Mouse (Mus musculus): ENCODE data around the gene Mid1.
A peak's percentile ranks its signal among the peaks of the same experiment; 100 is the strongest.

The Mid1 gene

DNA sequence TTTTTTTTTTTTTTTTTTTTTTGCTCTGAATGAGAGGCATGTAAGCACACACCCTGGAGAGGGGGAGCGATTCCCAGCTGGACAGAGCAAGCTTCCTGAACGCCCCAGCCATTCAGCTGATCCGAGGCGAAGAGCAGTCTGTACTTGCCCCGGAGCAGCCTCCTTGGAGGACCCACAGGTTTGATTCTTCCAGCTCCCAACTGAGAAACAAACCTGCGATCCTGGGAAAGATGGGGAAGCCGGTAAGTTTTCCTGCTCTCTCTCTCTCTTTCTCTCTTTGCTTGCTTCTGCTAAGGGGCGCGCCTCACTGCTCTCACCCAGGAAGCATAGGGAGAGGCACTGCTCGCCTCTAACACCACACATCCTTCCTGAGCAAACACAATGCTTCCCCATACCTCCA is at the start of gene Mid1:
TSS of gene Mid1 (plus strand) at position 69 of the 400 bp plus-strand sequence.
- peak; percentile 19 for DNase-seq

DNA sequence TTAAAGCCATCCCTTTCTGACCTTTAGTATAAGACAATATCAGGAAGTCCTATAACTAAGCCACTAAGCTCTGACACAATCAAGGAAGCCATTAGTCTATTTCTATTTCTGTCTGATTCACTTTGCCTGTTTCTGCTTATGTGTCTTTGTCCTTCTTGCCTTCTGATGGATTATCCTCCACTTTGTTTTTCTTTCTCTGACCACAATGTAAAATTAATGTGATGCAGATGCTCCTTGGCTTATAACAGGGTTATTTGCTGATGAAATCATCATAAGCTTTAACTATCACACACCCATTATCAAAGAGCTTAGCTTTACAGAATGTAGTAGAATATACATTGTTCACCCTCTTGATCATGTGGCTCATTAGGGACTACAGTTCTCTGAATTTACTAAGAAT is 11.9 kb upstream of the Mid1 start:
- no peak for DNase-seq

DNA sequence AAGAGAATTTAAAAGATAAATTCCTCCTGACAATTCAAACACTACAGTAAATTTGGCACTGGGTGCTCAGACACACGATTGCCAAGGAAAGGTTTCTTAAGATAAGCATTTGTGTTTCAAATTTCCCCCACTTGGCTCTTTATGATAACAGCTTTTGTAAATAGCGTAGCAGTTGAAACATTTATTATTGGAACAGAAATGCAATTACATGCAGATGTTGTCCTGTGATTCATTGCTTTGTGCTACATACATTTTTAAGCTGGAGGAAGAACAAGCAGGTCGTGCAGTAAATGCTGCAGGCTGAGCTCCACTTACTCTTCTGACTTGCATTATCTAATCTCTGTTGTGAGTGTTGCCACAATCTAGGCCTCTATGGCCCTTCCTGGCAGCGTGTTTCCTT is 8.7 kb upstream of the Mid1 start:
- DNase-seq, result no peak

DNA sequence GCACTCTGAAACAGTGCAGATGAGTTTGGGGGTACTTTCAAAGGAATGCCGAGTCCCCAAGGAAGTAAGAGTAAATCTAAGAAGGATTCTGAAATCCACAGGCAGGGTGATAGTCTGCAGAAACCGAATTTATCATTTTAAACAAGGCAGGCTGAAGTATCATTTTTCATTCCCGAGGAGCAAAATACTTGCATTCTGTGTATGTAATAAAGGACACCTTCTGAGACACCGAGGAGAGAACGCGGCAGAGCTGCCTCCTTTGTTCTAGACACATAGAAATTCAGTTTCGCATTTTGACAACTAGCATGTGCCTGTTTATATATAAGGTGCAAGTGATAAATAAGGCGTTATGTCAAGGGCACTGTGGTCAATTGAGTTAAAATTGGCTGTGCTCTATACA is 732 bp downstream of the Mid1 start:
- DNase-seq, result no peak

DNA sequence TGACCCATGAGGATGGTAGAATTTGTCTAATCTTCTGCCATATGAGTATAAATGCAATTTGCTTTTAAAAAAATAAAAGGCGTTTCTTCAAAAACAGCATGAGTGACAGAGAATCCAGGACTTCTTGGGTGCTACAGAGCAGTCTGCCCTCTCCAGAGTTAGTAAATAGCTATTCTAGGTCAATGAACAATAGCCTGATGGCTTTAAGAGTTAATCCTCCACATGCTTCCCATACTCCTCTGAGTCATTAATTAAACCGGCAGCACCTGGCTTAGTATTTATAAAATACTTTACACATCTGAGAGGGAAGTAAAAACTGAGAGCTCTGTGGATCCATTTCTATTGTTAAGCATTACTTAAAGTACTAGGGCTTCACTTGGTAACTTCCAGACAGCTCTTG is 6.2 kb downstream of the Mid1 start:
- DNase-seq, result no peak

DNA sequence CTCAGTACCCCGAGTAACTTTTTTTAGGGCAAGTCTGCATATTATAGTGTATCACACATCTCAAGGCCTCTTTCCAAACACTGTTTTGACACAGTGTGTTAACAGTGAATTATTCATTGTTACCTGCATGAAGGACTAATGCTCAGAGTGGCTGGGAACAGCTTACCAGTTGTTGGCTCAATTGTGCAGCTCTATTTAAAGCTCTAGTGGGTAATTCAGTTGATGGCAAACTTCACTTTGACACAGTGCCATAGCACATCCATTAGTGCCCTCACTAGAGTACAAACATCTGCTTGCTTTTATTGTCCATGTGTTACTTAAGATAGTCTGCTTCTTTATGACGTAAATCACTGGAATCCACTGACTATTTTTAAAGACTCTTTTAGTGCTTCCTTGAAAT is 6.7 kb downstream of the Mid1 start:
- no peak for DNase-seq

DNA sequence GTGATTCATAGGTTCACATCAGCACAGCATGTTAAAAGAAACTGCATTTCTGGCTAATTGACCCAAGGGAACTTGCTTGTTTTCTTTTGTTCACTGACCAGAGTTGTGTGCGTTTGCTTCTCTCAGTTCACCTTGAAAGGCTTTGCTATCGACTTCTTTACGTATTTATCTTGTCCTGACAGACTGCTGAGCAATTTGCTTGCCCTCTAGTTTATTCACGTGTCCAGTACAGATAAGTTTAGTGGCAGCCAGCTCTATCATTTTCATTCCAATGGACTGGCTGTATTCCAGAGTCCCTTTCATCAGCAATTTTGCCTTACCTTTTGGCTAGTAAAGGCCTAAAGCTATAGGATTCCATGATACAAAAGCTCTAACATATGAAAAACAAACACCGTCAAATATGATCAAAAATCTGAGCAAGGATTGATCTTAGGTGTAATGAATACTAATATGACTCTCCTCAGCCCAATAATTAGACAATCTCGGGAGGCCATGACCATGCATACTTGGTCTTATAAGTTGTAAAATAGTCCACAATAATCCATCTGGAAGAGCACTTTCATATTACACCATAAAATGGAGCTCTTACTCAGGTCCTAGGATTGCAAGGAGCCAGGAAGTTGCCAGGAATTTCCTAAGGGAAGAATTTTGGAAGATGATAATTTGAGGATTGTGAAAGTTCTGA is 7.4 kb downstream of the Mid1 start:
- DNase-seq, result no peak

DNA sequence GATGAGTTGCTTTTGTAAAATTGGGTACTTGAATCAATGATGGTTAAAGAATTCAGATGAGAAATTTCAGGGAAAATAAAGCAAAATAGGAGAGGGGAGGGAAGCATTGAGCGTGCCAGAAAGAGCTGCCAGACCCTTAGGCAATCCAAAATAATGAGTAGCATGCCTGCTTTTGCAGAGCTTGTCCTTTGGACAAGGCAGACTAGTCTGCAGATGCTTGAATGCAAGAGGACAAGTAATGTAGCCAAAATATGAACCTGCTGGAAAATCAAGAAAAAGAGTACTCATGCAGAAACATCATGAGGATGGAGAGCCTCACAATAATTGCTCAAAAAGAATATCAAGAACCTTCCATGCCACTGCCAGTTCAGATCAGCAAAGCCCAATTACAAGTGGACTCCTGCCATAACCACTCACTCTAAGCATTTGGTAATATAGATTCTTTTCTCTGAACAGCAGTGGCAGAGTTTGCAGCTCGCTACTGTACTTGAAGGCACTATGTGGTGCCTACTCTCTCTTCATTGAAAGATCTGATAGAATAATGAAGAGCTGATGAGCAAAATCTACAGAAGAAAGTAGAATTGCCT is 19.1 kb downstream of the Mid1 start:
- DNase-seq, result peak; percentile 3

DNA sequence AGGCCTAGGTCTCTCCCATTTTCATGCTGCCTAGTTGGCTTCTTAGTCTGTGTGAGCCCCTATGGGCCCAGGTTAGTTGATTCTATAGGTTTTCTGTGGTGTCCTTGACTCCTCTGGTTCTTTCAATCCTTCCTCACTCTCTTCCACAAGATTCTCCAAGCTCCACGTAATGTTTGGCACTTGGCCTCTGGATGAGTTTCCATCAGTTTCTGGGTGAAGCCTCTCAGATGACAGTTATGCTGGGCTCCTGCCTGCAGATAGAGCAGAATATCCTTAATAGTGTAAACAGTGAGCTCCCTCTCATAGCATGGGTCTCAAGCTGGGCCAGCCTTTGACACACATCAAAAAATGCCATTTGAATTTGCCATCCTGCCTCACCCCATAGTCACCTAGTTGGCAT is 38.5 kb downstream of the Mid1 start:
- DNase-seq, result peak; percentile 10

DNA sequence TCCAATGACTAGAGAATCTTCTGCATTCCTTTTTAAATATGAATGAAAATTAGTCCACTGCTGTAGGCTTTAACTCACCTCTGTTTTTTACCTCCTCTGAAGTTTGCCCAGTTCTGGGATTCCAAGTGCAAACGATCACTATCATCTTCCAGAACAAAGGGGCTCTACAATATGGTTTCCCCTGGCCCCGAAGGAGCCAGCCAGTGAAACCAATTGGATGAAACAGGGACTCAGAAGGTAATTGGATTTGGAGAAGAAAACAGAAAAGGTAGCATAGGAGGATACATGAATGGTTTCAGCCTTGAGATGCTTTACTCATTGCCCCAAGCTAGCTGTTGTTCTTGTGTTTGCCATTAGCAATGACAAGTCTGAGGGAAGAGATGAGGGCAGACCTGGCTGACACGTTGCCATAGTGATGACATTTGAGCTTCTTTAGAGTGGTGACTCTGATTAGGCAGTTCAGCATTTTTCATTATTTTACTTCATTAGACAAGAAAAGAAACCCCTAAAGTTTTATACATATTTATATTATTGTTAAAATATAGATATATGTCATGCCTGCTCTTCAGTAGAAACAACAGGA is 50.5 kb downstream of the Mid1 start:
- no peak for DNase-seq

DNA sequence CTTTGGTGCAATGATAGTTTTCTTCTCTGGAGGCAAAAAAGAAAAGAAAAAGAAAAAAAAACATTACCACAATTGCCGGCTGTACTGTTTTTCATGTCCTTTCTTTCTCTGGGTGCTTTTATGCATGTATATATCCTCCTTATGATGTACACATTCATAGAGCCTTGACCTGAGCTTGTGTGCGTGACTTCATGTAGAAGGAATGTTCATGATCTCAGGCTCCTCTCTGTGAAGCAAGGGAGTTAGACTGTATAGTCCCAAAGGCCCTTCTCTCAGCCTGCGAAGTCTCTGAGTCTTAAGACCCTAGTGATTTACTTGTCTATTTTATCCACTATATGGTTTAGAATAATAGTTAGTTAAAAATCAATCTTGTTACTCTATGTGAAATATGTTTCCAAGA is 73.0 kb downstream of the Mid1 start:
- no peak for DNase-seq

DNA sequence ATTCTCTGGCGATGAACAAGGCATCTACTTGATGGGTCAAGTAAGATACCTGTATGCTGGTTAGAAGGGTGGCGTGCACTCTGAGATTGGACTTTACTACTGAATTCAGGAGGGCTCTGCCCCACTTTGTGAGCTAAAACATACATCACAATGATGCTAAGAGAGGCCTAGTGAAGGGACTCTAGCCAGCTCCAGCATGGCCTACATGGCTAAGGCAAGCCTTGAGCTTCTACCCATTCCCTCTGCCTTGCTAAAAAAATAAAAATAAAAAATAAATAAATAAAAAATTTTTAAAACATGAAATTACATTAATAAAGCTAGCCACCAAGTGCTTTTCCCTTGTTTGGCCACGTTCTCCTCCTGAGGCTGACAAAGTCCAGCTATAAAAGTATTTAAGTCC is 94.5 kb downstream of the Mid1 start, which contains the start of gene 4933400A11Rik:
TSS of gene 4933400A11Rik (minus strand) at position 101 of the 400 bp plus-strand sequence.
- no peak for DNase-seq

DNA sequence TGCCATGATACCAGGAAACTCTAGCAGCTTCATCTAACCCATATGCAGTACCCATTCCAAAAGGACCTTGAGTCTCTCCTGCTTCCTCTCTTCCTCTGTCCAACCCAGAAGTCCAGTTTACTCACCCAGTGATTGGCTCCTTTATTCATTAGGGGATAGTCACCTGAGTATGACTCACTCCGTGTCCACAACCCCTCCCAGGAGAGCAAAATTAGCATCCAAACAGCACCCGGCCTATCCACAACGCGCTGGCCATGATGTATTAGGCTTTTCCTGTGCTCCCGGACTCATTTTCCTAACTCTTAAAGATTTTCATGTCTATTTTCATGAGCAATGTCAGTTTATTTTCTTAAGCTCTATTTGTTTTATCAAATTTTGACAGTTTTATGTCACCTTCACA is 104.7 kb downstream of the Mid1 start:
- DNase-seq, result no peak

DNA sequence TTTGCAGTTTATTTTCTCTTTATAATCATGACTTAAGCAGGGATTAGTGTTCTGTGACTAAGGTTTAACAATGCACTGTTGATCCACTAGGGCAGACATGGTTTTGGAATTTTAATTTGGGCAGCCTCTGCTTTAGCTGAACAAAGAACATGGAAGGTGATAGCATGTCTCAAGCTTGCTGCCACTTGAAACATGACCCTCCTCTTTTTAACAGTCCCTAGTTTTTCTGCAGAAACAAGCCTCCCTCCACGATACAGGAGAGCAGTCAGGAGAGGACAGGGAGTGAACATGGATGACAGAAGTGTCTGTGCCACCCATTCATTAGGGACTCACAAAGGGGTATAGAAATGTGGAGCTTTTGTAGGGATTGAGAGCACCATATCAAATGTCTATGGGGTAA is 107.9 kb downstream of the Mid1 start:
- DNase-seq, result no peak

DNA sequence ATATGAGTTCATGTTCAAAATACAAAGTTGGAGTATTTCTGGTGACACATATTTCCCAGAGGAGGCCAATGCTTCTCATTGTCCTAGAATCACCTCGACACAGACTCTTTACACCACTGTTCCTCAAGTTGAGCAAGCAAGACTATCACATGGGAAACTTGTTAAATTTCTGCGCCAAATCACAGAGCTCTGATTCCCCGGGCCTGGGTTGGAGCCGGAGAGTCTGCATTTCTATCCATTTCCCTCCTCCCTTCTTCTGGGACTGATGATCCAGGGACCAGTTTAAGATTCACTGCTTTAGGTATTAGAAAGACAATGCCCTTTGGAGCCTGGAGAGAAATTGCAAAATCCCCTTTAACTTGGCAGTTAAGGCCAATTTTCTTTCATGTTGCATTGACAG is 109.4 kb downstream of the Mid1 start:
- no peak for DNase-seq

DNA sequence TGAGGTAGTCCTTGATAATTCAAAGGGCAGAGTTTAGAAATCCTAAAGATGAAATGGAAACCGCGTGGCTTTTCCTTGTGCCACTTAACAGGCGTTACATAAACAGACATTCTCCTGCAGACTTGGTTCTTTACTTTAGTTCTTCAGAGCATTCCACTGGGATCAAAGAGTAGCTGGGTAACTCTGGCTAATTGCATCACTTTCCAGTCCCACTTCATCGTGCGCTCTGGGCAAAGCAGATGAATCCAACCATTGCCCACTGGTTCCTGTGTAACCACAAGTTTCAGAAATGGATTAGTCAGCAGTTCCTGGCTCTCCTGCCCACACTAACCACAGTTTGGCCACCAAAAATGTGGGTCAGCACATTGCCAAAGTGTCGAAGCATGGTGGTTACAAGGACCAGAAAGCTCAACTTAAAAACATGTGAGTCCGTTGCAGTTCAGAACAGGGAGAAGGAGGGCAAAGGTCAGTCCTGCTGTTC is 109.9 kb downstream of the Mid1 start:
- DNase-seq, result peak; percentile 13

DNA sequence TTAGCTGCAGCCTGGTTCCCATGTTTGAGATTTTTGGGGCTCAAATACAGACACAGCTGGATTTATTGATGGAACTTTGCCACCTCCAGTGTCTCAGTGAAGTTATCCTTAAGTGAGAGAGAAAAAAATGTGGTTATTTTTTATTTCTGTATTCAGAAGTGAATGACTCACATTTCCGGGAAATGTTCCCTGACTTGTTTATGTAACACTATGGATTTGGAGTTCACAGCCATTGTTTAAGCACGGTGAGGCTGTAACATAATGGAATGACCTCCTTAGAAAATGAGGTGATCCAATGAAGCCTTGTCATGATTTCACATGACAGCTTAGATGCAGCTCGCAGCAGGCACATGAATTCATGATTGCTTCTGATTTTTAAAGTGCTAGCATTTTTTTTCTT is 112.1 kb downstream of the Mid1 start:
- DNase-seq, result no peak

DNA sequence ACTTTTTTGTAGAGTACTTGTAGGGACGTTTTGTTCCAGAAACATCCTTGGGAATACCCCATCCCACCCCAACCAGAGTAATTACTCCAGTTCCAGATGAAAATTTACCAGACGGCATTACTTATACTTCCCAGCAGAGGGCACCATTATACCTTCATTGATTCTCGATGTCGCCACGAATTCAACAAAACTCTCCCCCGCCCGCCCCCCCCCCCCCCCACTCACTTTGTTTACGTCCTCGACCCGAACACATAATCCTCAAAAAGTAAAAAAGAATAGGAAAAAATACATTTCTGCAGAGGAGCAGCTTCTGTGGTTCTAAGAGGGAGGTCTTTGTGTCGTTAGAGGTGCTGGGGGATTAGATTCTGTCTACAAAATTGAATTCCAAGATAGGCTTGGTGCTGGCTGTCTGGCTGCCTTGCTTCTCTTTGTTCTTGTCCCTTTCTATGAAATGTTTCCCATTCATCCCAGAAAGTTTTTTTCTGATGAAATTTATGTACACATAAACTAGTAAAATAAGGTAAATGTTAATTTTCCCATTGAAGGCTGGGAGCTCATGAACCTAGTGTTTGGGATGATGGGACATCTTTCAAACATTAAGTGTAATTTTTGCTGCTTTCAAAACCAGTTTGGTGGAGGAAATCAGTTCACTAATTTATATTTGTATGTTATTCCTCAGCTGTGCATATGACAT is 114.1 kb downstream of the Mid1 start:
- peak; percentile 62 for DNase-seq

DNA sequence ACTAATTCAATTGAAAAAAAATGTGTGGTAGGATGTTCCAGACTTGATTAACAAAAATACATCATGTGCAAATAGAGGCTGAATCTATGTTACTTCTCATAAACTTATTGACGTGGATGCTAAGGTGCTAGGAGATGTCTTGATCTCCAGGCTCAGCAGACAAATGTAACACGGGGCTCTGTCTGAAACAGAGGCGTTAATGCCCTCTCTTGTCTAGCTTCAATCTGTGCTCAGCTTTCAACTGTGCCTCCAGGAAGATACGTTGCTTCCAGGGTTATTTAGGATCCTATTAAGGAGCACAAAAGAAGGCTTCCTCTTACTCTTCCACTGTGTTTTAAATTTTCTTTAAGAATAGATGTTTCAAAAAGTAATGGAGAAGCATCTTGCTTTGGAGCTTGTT is 115.2 kb downstream of the Mid1 start:
- DNase-seq, result no peak

DNA sequence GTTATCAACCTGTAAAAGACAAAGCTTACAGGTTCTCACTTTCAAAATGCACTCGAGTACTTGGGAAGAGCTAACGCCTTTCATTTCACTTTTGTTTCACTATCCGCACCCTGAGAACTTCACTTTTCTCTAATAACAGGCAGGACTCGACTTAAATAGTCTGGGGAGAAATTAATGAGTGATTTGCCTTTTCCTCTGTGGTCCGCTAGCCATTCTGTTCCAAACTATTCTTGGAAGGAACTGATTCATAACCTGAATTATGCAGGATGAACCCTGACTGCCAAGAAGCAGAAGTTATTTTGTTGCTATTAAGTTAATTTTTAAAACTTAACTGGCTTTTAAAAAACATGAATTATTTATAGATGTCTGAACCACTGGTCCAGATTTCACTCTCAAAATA is 120.8 kb downstream of the Mid1 start:
- DNase-seq, result no peak

DNA sequence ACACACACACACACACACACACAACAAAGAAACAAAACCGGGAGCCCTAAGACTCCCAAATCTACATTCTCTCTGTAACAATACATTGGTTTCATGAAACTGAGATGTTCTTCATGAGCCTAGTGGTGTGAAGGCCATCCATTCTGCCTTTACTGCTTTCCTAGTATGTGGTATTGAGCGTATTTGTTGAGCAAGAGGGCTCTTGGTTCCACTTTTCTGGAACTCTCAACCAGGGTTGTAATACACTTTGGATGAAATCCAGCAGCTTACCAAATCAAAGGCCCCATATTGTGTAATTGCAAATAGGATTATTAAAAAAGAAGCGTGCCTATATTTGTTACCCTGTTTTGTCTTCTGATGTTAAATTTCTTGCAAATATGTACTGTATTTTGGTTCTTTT is 122.7 kb downstream of the Mid1 start:
- no peak for DNase-seq

DNA sequence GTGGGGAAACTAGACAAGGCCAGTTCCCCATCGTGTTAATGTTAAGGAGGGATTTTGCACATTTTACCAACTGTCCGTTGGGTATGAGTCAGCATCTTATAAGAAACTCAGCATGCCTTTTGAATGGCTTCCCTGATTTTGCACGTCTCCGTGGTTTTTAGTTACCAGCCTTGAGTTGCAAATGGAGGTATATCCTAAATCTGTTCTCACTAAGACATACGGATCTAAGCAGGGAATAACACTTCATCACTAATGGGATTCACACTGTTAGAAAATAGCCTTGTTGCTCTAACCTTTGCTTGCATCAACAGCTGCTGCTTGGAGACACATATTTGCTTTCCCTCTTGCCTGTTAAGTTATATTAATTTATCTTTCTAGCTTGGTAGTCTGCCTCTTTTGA is 126.3 kb downstream of the Mid1 start:
- DNase-seq, result no peak

DNA sequence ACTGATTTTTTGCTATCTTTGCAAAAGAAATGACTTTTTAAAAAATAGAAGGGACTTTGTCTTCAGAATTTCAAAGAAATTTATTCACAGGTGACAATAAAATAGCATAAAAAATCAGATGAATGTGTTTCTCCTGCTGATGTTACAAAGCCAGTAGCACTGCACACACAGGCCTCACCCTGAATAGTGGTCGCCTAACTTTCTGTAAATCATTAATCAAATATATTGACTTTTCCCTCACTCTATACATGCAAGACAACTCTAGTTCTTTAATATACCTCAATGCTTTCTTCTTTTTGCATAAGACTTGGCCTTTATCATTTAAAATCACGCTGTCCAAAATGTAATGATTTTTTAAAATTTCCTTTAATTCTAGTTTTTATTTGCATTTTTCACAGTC is 126.8 kb downstream of the Mid1 start:
- DNase-seq, result no peak

DNA sequence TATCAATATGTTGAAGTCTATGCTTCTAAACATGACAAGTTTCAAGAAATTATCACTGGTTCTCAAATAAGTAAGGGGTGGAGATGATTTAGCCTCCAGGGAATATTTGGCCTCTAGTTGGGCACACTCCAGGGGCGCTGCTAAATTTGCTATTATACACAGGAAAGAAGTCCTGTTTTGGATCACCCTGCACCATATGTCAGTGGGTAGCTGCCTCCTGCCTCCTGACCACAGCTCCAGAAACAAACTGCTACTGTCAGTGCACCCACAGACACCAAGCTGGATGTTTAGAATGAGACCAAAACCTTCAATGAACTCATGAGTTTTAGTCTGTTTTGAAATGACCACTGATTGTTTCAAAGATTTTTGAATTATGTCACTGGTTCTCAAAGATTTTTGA is 128.7 kb downstream of the Mid1 start:
- DNase-seq, result no peak
